8 mouse cellular contexts compared by ENCODE assay signal in genomic region chr16:75766388-75767249, GRCm38 (mm10). TPM values are rescaled to one million over a fixed set of nuclear protein-coding genes. Genes with fewer than 3 reads are reported as not detected.
DNase-seq lines count a peak whose midpoint lies in the region; ATAC-seq lines count a peak whose summit lies in the region.

Gene Hspa13 (minus strand): TSS chr16:75767104.

- H3K4me1 ChIP-seq in hindbrain, embryonic 16.5 days (ENCODE audit: control insufficient read depth, insufficient read depth, low read depth, low read length): peaks cover 12% of the 10 kb centered on the region

- WGBS in hindbrain, embryonic 16.5 days: under 1% methylated on average over 51 of the region's 51 CpGs
- WGBS in macrophage (ENCODE audit: missing documents): under 1% methylated on average over 44 of the region's 51 CpGs

- no peaks in the 10 kb centered on the region for H3K27me3 ChIP-seq in hindbrain, embryonic 16.5 days (replicated peaks; ENCODE audit: control insufficient read depth, insufficient read depth, low read length)

- H3K9me3 ChIP-seq in hindbrain, embryonic 16.5 days (ENCODE audit: control insufficient read depth, low read length): no peaks in the 10 kb centered on the region

- peak within 1 kb of the TSS; percentile 79 for H3K4me3 ChIP-seq in hindbrain, embryonic 16.5 days (ENCODE audit: low read length)
- peak within 1 kb of the TSS; percentile 98 for H3K4me3 ChIP-seq in macrophage (ENCODE audit: inconsistent target)

- peak within 1 kb of the TSS; percentile 62 for H3K4me2 ChIP-seq in hindbrain, embryonic 16.5 days (ENCODE audit: low read length)

- H3K27ac ChIP-seq in hindbrain, embryonic 16.5 days (ENCODE audit: low read depth, low read length): peak within 1 kb of the TSS; percentile 79
- H3K27ac ChIP-seq in macrophage: peak within 1 kb of the TSS; percentile 39

- DNase-seq in WW6 (ENCODE audit: low read depth, low spot score): peak; percentile 81
- peak; percentile 93 to 96 for DNase-seq in cerebellum, postnatal 4 days (ENCODE audit: low spot score in 2 of 2)
- peak; percentile 98 for DNase-seq in gastrocnemius, adult 18-20 months (ENCODE audit: low spot score)
- peak; percentile 97 to 99 for DNase-seq in left cerebral cortex, adult 18-20 months (ENCODE audit: low spot score in 2 of 2)
- peak; percentile 99 for DNase-seq in right cerebral cortex, adult 18-20 months
- peak; percentile 84 for DNase-seq in urinary bladder, postnatal 10 days (ENCODE audit: low spot score)

- H3K9ac ChIP-seq in hindbrain, embryonic 16.5 days (ENCODE audit: low read depth, low read length): peak within 1 kb of the TSS; percentile 80

- peaks cover 41% of the 10 kb centered on the region for H3K79me2 ChIP-seq in macrophage (ENCODE audit: inconsistent target)

- H3K36me3 ChIP-seq in hindbrain, embryonic 16.5 days (ENCODE audit: control insufficient read depth, insufficient read depth, low read length): peaks cover 12% of the 10 kb centered on the region
- H3K36me3 ChIP-seq in macrophage (ENCODE audit: inconsistent target): no peaks in the 10 kb centered on the region; the same call in 1 of the 2 replicates

- ATAC-seq in hindbrain, embryonic 16.5 days: peak; percentile 99

RNA-seq across cellular contexts. Expression of gene Hspa13, which starts in this region (rescaled TPM):
- 1 to 10 TPM; 8.1 to 8.8 TPM for total RNA-seq in gastrocnemius, adult 18-20 months (2021)
- 37.0 and 41.0 TPM in 2 replicates for polyA plus RNA-seq in hindbrain, embryonic 16.5 days (2015; fragmentation: Nextera tagmentation; extraction: Ambion mirVana)
- 10 to 100 TPM; 35.7 to 39.3 TPM for total RNA-seq in left cerebral cortex, adult 18-20 months (2021)
- 10 to 100 TPM in 17 of 26 experiments, 1 to 10 TPM in 9; 5.3 to 26.6 (median 12.2) TPM for total RNA-seq in macrophage (2018; cell fraction: chromatin; rRNA removed)
- total RNA-seq in macrophage (2018; cell fraction: cytosol; rRNA removed): 10 to 100 TPM; 16.6 to 27.8 (median 20.9) TPM
- 10 to 100 TPM in 25 of 26 experiments, 1 to 10 TPM in 1; 7.5 to 44.7 (median 29.9) TPM for total RNA-seq in macrophage (2018; cell fraction: nucleus; rRNA removed)
- polyA plus RNA-seq in macrophage (2018): 17.4 to 20.2 TPM (median 17.7 TPM) in 3 replicates

Comparison
In these comparisons a context has a peak if more than half of its experiments do, and no peak if none do; other contexts are left out.
1. Peak in every context shown above with its lines: DNase-seq, ATAC-seq, H3K4me3 ChIP-seq and H3K27ac ChIP-seq.